In genomic region chr12:4769333-4769723, GRCm38 (mm10) we compare ENCODE assay signal across 8 mouse cellular contexts. TPM values are rescaled to one million over a fixed set of nuclear protein-coding genes. Genes with fewer than 3 reads are reported as not detected.
A peak's percentile ranks its signal among the peaks of the same experiment; 100 is the strongest.
DNase-seq lines count a peak whose midpoint lies in the region; ATAC-seq and TF ChIP-seq lines count a peak whose summit lies in the region.

No protein-coding gene starts in this region.

- WGBS in heart, postnatal 0 days: 23% methylated on average over 13 of the region's 13 CpGs
- 17% methylated on average over 13 of the region's 13 CpGs for WGBS in hindbrain, embryonic 15.5 days
- 22% methylated on average over 13 of the region's 13 CpGs for WGBS in midbrain, embryonic 11.5 days

- peak overlapping the region; percentile 65 for H3K9ac ChIP-seq in heart, postnatal 0 days (replicated peaks; ENCODE audit: low read depth, low read length)
- H3K9ac ChIP-seq in hindbrain, embryonic 15.5 days: peak overlapping the region; percentile 80
- H3K9ac ChIP-seq in midbrain, embryonic 11.5 days (ENCODE audit: low read length): peak overlapping the region; percentile 86

- peaks cover 4% of the 10 kb centered on the region; the same call in 1 of the 2 replicates for H3K4me1 ChIP-seq in heart, postnatal 0 days (ENCODE audit: control insufficient read depth, insufficient read depth)
- no peaks in the 10 kb centered on the region for H3K4me1 ChIP-seq in cortical plate, adult 2 months (ENCODE audit: control insufficient read depth, insufficient read depth, low read length)
- H3K4me1 ChIP-seq in hindbrain, embryonic 15.5 days (replicated peaks): 0 out of 2 replicates have a peak, but pooled peaks cover 4% of the 10 kb centered on the region
- no peaks in the 10 kb centered on the region for H3K4me1 ChIP-seq in midbrain, embryonic 11.5 days (ENCODE audit: control insufficient read depth, insufficient read depth, low read length)

- no peak for TF ChIP-seq EP300 in heart, postnatal 0 days (IDR thresholded peaks at IDR 0.05; ENCODE audit: low read depth)

- no peak; the same call in 1 of the 2 replicates for ATAC-seq in heart, postnatal 0 days (ENCODE audit: insufficient read depth, low read depth)
- ATAC-seq in hindbrain, embryonic 15.5 days (ENCODE audit: low FRiP score, low read depth): peak; percentile 46
- no peak for ATAC-seq in midbrain, embryonic 11.5 days (ENCODE audit: low FRiP score)

- H3K27ac ChIP-seq in heart, postnatal 0 days (ENCODE audit: low read depth): peak overlapping the region; percentile 80; the same call in 1 of the 2 replicates
- H3K27ac ChIP-seq in cortical plate, adult 2 months (ENCODE audit: insufficient read depth, low read length): peak overlapping the region; percentile 98; the same call in 1 of the 2 replicates
- H3K27ac ChIP-seq in hindbrain, embryonic 15.5 days (replicated peaks): peak overlapping the region; percentile 96
- peak overlapping the region; percentile 89; the same call in 1 of the 2 replicates for H3K27ac ChIP-seq in midbrain, embryonic 11.5 days (ENCODE audit: low read depth, low read length)

- DNase-seq in heart, postnatal 0 days (ENCODE audit: low spot score): no peak
- no peak for DNase-seq in heart, adult 18-20 months
- DNase-seq in midbrain, embryonic 11.5 days (ENCODE audit: low spot score, missing footprints): no peak
- no peak for DNase-seq in adrenal gland, adult 2 months
- no peak for DNase-seq in right cerebral cortex, postnatal 4 days
- no peak for DNase-seq in urinary bladder, postnatal 10 days (ENCODE audit: low spot score)

- no peaks in the 10 kb centered on the region for H3K36me3 ChIP-seq in heart, postnatal 0 days (replicated peaks; ENCODE audit: control insufficient read depth, insufficient read depth, low read length)
- H3K36me3 ChIP-seq in hindbrain, embryonic 15.5 days: no peaks in the 10 kb centered on the region
- no peaks in the 10 kb centered on the region for H3K36me3 ChIP-seq in midbrain, embryonic 11.5 days (ENCODE audit: control insufficient read depth, insufficient read depth, low read length)

- H3K4me2 ChIP-seq in heart, postnatal 0 days (ENCODE audit: low read depth, low read length): peak overlapping the region; percentile 58
- H3K4me2 ChIP-seq in hindbrain, embryonic 15.5 days: peak overlapping the region; percentile 56
- H3K4me2 ChIP-seq in midbrain, embryonic 11.5 days: peak overlapping the region; percentile 53

- TF ChIP-seq POLR2A in cortical plate, adult 2 months (IDR thresholded peaks at IDR 0.05; ENCODE audit: extremely low read depth, insufficient read depth, low read length): peak; percentile 0; the same call in 1 of the 2 replicates

- no peaks in the 10 kb centered on the region for H3K9me3 ChIP-seq in heart, postnatal 0 days (replicated peaks; ENCODE audit: control insufficient read depth, low read length)
- H3K9me3 ChIP-seq in hindbrain, embryonic 15.5 days: no peaks in the 10 kb centered on the region
- H3K9me3 ChIP-seq in midbrain, embryonic 11.5 days (ENCODE audit: control insufficient read depth, low read length): no peaks in the 10 kb centered on the region

- peak overlapping the region; percentile 65 for H3K4me3 ChIP-seq in heart, postnatal 0 days (ENCODE audit: low read depth, low read length)
- H3K4me3 ChIP-seq in cortical plate, adult 2 months (ENCODE audit: insufficient read depth, low read length): peak overlapping the region; percentile 72
- H3K4me3 ChIP-seq in hindbrain, embryonic 15.5 days: peak overlapping the region; percentile 64
- peak overlapping the region; percentile 59 for H3K4me3 ChIP-seq in midbrain, embryonic 11.5 days (ENCODE audit: low read depth, low read length)

- TF ChIP-seq CTCF in heart, postnatal 0 days (IDR thresholded peaks at IDR 0.05; ENCODE audit: low read depth): no peak
- no peak for TF ChIP-seq CTCF in cortical plate, adult 2 months (IDR thresholded peaks at IDR 0.05; ENCODE audit: extremely low read depth, insufficient read depth, low read length)

- no peaks in the 10 kb centered on the region for H3K27me3 ChIP-seq in heart, postnatal 0 days (ENCODE audit: control insufficient read depth, insufficient read depth, low read length)
- no peaks in the 10 kb centered on the region for H3K27me3 ChIP-seq in hindbrain, embryonic 15.5 days
- H3K27me3 ChIP-seq in midbrain, embryonic 11.5 days (ENCODE audit: control insufficient read depth, insufficient read depth, low read length): no peaks in the 10 kb centered on the region

RNA-seq across cellular contexts. Expression of gene Fam228b, which starts 0.3 kb away (rescaled TPM):
- total RNA-seq in heart, postnatal 0 days (2014; rRNA removed; ENCODE audit: low replicate concordance): 0.19 and 3.4 TPM in 2 replicates
- polyA plus RNA-seq in heart, postnatal 0 days (2015; fragmentation: Nextera tagmentation; extraction: Ambion mirVana): 2.3 and 3.3 TPM in 2 replicates
- 1 to 10 TPM; 3.1 to 3.4 TPM for total RNA-seq in heart, adult 18-20 months (2021)
- polyA plus RNA-seq in cortical plate, adult 2 months (2012; rRNA removed): 11.0 and 12.9 TPM in 2 replicates
- 7.2 TPM in 2 replicates for polyA plus RNA-seq in hindbrain, embryonic 15.5 days (2015; fragmentation: Nextera tagmentation; extraction: Ambion mirVana)
- polyA plus RNA-seq in midbrain, embryonic 11.5 days (2014; fragmentation: Nextera tagmentation; extraction: Ambion mirVana): 4.2 and 4.3 TPM in 2 replicates
- 1 to 10 TPM; 3.7 to 3.8 TPM for total RNA-seq in adrenal gland, adult 2 months (2021)
- 0.82 and 3.2 TPM in 2 replicates for polyA plus RNA-seq in adrenal gland, adult 2 months (2012; rRNA removed)

RNA-seq across cellular contexts. Expression of gene Pfn4, which starts 0.5 kb away (rescaled TPM):
- total RNA-seq in heart, postnatal 0 days (2014; rRNA removed; ENCODE audit: low replicate concordance): 2.7 TPM in 1 of 2 replicates, not detected in the other
- 3.4 TPM in 2 replicates for polyA plus RNA-seq in heart, postnatal 0 days (2015; fragmentation: Nextera tagmentation; extraction: Ambion mirVana)
- total RNA-seq in heart, adult 18-20 months (2021): 1 to 10 TPM; 4.1 to 4.2 TPM
- polyA plus RNA-seq in cortical plate, adult 2 months (2012; rRNA removed): 14.8 and 15.5 TPM in 2 replicates
- 13.7 and 13.8 TPM in 2 replicates for polyA plus RNA-seq in hindbrain, embryonic 15.5 days (2015; fragmentation: Nextera tagmentation; extraction: Ambion mirVana)
- 3.8 and 6.2 TPM in 2 replicates for polyA plus RNA-seq in midbrain, embryonic 11.5 days (2014; fragmentation: Nextera tagmentation; extraction: Ambion mirVana)
- total RNA-seq in adrenal gland, adult 2 months (2021): 1 to 10 TPM; 1.4 to 2.9 TPM
- polyA plus RNA-seq in adrenal gland, adult 2 months (2012; rRNA removed): 0.03 and 0.29 TPM in 2 replicates

RNA-seq across cellular contexts. Expression of gene Fam228a, which starts 31.1 kb away (rescaled TPM):
- 0.08 and 0.65 TPM in 2 replicates for total RNA-seq in heart, postnatal 0 days (2014; rRNA removed; ENCODE audit: low replicate concordance)
- polyA plus RNA-seq in heart, postnatal 0 days (2015; fragmentation: Nextera tagmentation; extraction: Ambion mirVana): 0.14 TPM in 1 of 2 replicates, not detected in the other
- under 1 TPM; 0.15 to 0.23 TPM for total RNA-seq in heart, adult 18-20 months (2021)
- polyA plus RNA-seq in cortical plate, adult 2 months (2012; rRNA removed): 3.4 and 3.9 TPM in 2 replicates
- 0.91 and 1.1 TPM in 2 replicates for polyA plus RNA-seq in hindbrain, embryonic 15.5 days (2015; fragmentation: Nextera tagmentation; extraction: Ambion mirVana)
- 0.19 and 0.41 TPM in 2 replicates for polyA plus RNA-seq in midbrain, embryonic 11.5 days (2014; fragmentation: Nextera tagmentation; extraction: Ambion mirVana)
- under 1 TPM; 0.12 to 0.35 TPM for total RNA-seq in adrenal gland, adult 2 months (2021)
- polyA plus RNA-seq in adrenal gland, adult 2 months (2012; rRNA removed): 0.09 TPM in 1 of 2 replicates, not detected in the other

RNA-seq across cellular contexts. Expression of gene Sf3b6, which starts 48.0 kb away (rescaled TPM):
- total RNA-seq in heart, postnatal 0 days (2014; rRNA removed; ENCODE audit: low replicate concordance): 53.2 and 74.0 TPM in 2 replicates
- polyA plus RNA-seq in heart, postnatal 0 days (2015; fragmentation: Nextera tagmentation; extraction: Ambion mirVana): 144 and 147 TPM in 2 replicates
- total RNA-seq in heart, adult 18-20 months (2021): 10 to 100 TPM; 41.5 TPM
- 94.4 and 109 TPM in 2 replicates for polyA plus RNA-seq in cortical plate, adult 2 months (2012; rRNA removed)
- 174 and 203 TPM in 2 replicates for polyA plus RNA-seq in hindbrain, embryonic 15.5 days (2015; fragmentation: Nextera tagmentation; extraction: Ambion mirVana)
- polyA plus RNA-seq in midbrain, embryonic 11.5 days (2014; fragmentation: Nextera tagmentation; extraction: Ambion mirVana): 367 and 402 TPM in 2 replicates
- 100 to 1,000 TPM; 117 to 145 TPM for total RNA-seq in adrenal gland, adult 2 months (2021)
- 7.1 and 9.4 TPM in 2 replicates for polyA plus RNA-seq in adrenal gland, adult 2 months (2012; rRNA removed)
